Comparison of ENCODE assay signal across 11 mouse cellular contexts in the genomic region with DNA sequence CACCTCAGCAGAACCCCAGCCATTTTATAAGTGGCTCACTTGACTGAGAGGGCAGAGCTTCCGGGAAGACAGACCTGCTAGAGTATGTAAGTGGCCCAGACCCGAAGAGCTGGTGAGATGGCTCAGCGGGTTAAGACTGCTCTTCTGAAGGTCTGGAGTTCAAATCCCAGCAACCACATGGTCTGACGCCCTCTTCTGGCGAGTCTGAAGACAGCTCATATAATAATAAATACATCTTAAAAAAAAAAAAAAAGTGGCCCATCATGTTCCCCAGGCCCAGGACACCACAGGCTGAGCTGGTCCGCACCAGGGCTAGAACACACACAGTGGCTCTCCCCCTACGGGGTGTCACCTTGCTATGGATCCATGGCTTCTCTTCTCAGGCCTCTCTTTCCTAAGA. TPM values are rescaled to one million over a fixed set of nuclear protein-coding genes. Genes with fewer than 3 reads are reported as not detected.
DNase-seq lines count a peak whose midpoint lies in the region; ATAC-seq and TF ChIP-seq lines count a peak whose summit lies in the region.
"Had no signal": no experiment of that assay in that cellular context is flagged by ENCODE, and none has a peak within 500 bp of the region (broad histone marks: within the 10 kb centered on the region; RNA-seq: fewer than 3 reads in every experiment).

No protein-coding gene starts in this region.

- no peak for TF ChIP-seq EP300 in CH12.LX (IDR thresholded peaks at IDR 0.05; ENCODE audit: low read length)

- dilution Hi-C loops in CH12.LX (cut with MboI; ENCODE audit: extremely low pct_ligation_motif_present, extremely low pct_unique_long_range_greater_than_20kb, low sequenced_read_pairs): no loop called here

- ATAC-seq in hindbrain, embryonic 14.5 days (ENCODE audit: low FRiP score): no peak
- no peak for ATAC-seq in lung, embryonic 15.5 days (ENCODE audit: borderline replicate concordance, extremely low read depth, low FRiP score, low TSS enrichment)
- ATAC-seq in G1E (ENCODE audit: extremely low read depth, insufficient number of reproducible peaks, low FRiP score, poor library complexity, severe bottlenecking): no peak
- no peak for ATAC-seq in frontal cortex, adult (ENCODE audit: low TSS enrichment)

- H3K27me3 ChIP-seq in hindbrain, embryonic 10.5 days (ENCODE audit: insufficient read depth, poor library complexity, severe bottlenecking): no peaks in the 10 kb centered on the region
- no peaks in the 10 kb centered on the region for H3K27me3 ChIP-seq in hindbrain, embryonic 14.5 days (ENCODE audit: control insufficient read depth, insufficient read depth, low read length)
- H3K27me3 ChIP-seq in lung, embryonic 15.5 days: no peaks in the 10 kb centered on the region
- H3K27me3 ChIP-seq in CH12.LX (replicated peaks) (no peaks in the 10 kb centered on the region), G1E (ENCODE audit: insufficient read depth, low read length) (no peaks in the 10 kb centered on the region)

- no peak overlapping the region for H3K4me2 ChIP-seq in hindbrain, embryonic 14.5 days (replicated peaks)
- H3K4me2 ChIP-seq in lung, embryonic 15.5 days: no peak overlapping the region
- no peak overlapping the region for H3K4me2 ChIP-seq in CH12.LX (ENCODE audit: insufficient read depth, low read depth, poor library complexity, severe bottlenecking)

- H3K79me2 ChIP-seq in CH12.LX (replicated peaks; ENCODE audit: control insufficient read depth, extremely low read depth, insufficient read depth, poor library complexity, severe bottlenecking): 0 out of 2 replicates have a peak, but pooled peaks cover 2% of the 10 kb centered on the region

- TF ChIP-seq CTCF in CH12.LX (conservative IDR thresholded peaks at IDR 0.05 in 1 of 2, IDR thresholded peaks at IDR 0.05 in 1 of 2; ENCODE audit: low read depth in 2 of 2, low read length in 2 of 2) (peak in 1 of 2 experiments; percentile 24; a peak in 2 of 4 replicates), G1E (IDR thresholded peaks at IDR 0.05; ENCODE audit: low read depth, low read length) (no peak)

- H3K27ac ChIP-seq in hindbrain, embryonic 10.5 days: peak overlapping the region; percentile 62; the same call in 1 of the 2 replicates
- H3K27ac ChIP-seq in hindbrain, embryonic 14.5 days: no peak overlapping the region
- H3K27ac ChIP-seq in lung, embryonic 15.5 days: peak overlapping the region; percentile 30; the same call in 1 of the 2 replicates
- no peak overlapping the region for H3K27ac ChIP-seq in CH12.LX (ENCODE audit: insufficient read depth, low read depth)

- peaks cover 77% of the 10 kb centered on the region for H3K4me1 ChIP-seq in hindbrain, embryonic 10.5 days (replicated peaks)
- peaks cover 23% of the 10 kb centered on the region for H3K4me1 ChIP-seq in hindbrain, embryonic 14.5 days (replicated peaks; ENCODE audit: control insufficient read depth, insufficient read depth, low read length)
- H3K4me1 ChIP-seq in lung, embryonic 15.5 days: peaks cover 58% of the 10 kb centered on the region
- H3K4me1 ChIP-seq in CH12.LX (ENCODE audit: control insufficient read depth in 1 of 2, insufficient read depth in 2 of 2): peaks cover 22 to 46% of the 10 kb centered on the region in 2 experiments
- no peaks in the 10 kb centered on the region for H3K4me1 ChIP-seq in G1E (ENCODE audit: insufficient read depth, low read depth, low read length)

- H3K4me3 ChIP-seq in hindbrain, embryonic 10.5 days: no peak overlapping the region
- H3K4me3 ChIP-seq in hindbrain, embryonic 14.5 days (replicated peaks; ENCODE audit: low read length): no peak overlapping the region
- no peak overlapping the region for H3K4me3 ChIP-seq in lung, embryonic 15.5 days
- H3K4me3 ChIP-seq in CH12.LX (replicated peaks in 1 of 3; ENCODE audit: low read depth in 2 of 3, low read length in 2 of 3, poor library complexity in 1 of 3) (no peak overlapping the region), G1E (ENCODE audit: low read depth, low read length) (peak overlapping the region; percentile 18; the same call in 1 of the 2 replicates)

- in situ Hi-C loops in CH12.LX (cut with MboI; ENCODE audit: low pct_ligation_motif_present, low pct_unique_long_range_greater_than_20kb, low sequenced_read_pairs): loop anchor here (10.0 kb wide), 2 partner anchors 52 to 122 kb away; a partner anchor contains a TSS

- no peak for TF ChIP-seq RAD21 in CH12.LX (IDR thresholded peaks at IDR 0.05; ENCODE audit: low read depth, low read length)

- H3K9me3 ChIP-seq in hindbrain, embryonic 10.5 days: no peaks in the 10 kb centered on the region
- H3K9me3 ChIP-seq in hindbrain, embryonic 14.5 days (ENCODE audit: control insufficient read depth, low read length): no peaks in the 10 kb centered on the region
- no peaks in the 10 kb centered on the region for H3K9me3 ChIP-seq in lung, embryonic 15.5 days
- H3K9me3 ChIP-seq in CH12.LX (replicated peaks; ENCODE audit: low read length): no peaks in the 10 kb centered on the region
- H3K9me3 ChIP-seq in G1E (replicated peaks): peaks cover 97% of the 10 kb centered on the region

- H3K36me3 ChIP-seq in hindbrain, embryonic 10.5 days: peaks cover 61% of the 10 kb centered on the region
- peaks cover 19% of the 10 kb centered on the region; the same call in 1 of the 2 replicates for H3K36me3 ChIP-seq in hindbrain, embryonic 14.5 days (replicated peaks; ENCODE audit: control insufficient read depth, insufficient read depth)
- peaks cover 22% of the 10 kb centered on the region for H3K36me3 ChIP-seq in lung, embryonic 15.5 days
- H3K36me3 ChIP-seq in CH12.LX (replicated peaks in 1 of 2; ENCODE audit: control insufficient read depth in 1 of 2, insufficient read depth in 1 of 2, low read length in 1 of 2): peaks cover 34 to 72% of the 10 kb centered on the region in 2 experiments
- no peaks in the 10 kb centered on the region for H3K36me3 ChIP-seq in G1E (replicated peaks)

- no peak overlapping the region for H3K9ac ChIP-seq in hindbrain, embryonic 14.5 days
- no peak overlapping the region for H3K9ac ChIP-seq in lung, embryonic 15.5 days
- no peak overlapping the region for H3K9ac ChIP-seq in CH12.LX (ENCODE audit: insufficient read depth, low read depth)

- DNase-seq in hindbrain, embryonic 10.5 days (ENCODE audit: low spot score): no peak
- no peak for DNase-seq in hindbrain, embryonic 14.5 days (ENCODE audit: low spot score)
- no peak for DNase-seq in lung, postnatal 36 days
- DNase-seq in CH12.LX (ENCODE audit: extremely low read depth): no peak
- DNase-seq in G1E (ENCODE audit: low spot score): no peak
- no peak for DNase-seq in testis, postnatal 14 days (ENCODE audit: low spot score)
- DNase-seq: gastrocnemius, postnatal 25 days; right cerebral cortex, postnatal 4 days; thymus, postnatal 36 days had no signal

- TF ChIP-seq POLR2A in CH12.LX (IDR thresholded peaks at IDR 0.05; ENCODE audit: low read depth, low read length): no peak

- WGBS in hindbrain, embryonic 10.5 days: 83% methylated on average over 7 of the region's 7 CpGs
- 85% methylated on average over 7 of the region's 7 CpGs for WGBS in hindbrain, embryonic 14.5 days
- WGBS in lung, embryonic 15.5 days: 69% methylated on average over 7 of the region's 7 CpGs

TF ChIP-seq in CH12.LX, 34 proteins besides CTCF, POLR2A, EP300 and RAD21:
- no peak for TF ChIP-seq ETS1 (conservative IDR thresholded peaks at IDR 0.05; ENCODE audit: low read depth, low read length)
- no peak for TF ChIP-seq NELFE (IDR thresholded peaks at IDR 0.05; ENCODE audit: low read depth, low read length)
- no peak for TF ChIP-seq MAZ (IDR thresholded peaks at IDR 0.05; ENCODE audit: low read depth, low read length)
- no peak for TF ChIP-seq E2F4 (IDR thresholded peaks at IDR 0.05; ENCODE audit: insufficient replicate concordance, low read depth, low read length)
- TF ChIP-seq ZNF384 (IDR thresholded peaks at IDR 0.05; ENCODE audit: low read depth, low read length): peak; percentile 53; the same call in 1 of the 2 replicates
- TF ChIP-seq SMC3 (IDR thresholded peaks at IDR 0.05; ENCODE audit: low read depth, low read length): no peak
- TF ChIP-seq ELF1 (IDR thresholded peaks at IDR 0.05; ENCODE audit: low read depth, low read length): no peak
- TF ChIP-seq IRF4 (IDR thresholded peaks at IDR 0.05; ENCODE audit: low read depth, low read length): no peak

RNA-seq across cellular contexts. Expression of a gene that starts 56.5 kb away (rescaled TPM):
- 18.1 and 19.7 TPM in 2 replicates for polyA plus RNA-seq in hindbrain, embryonic 10.5 days (2016; fragmentation: Nextera tagmentation; extraction: Ambion mirVana)
- polyA plus RNA-seq in hindbrain, embryonic 14.5 days (2014; fragmentation: Nextera tagmentation; extraction: Ambion mirVana): 26.0 and 27.4 TPM in 2 replicates
- 28.7 and 30.5 TPM in 2 replicates for polyA plus RNA-seq in lung, embryonic 15.5 days (2015; fragmentation: Nextera tagmentation; extraction: Ambion mirVana)
- total RNA-seq in CH12.LX (2012; rRNA removed) (7.2 and 10.8 TPM in 2 replicates), CH12.LX (2014; rRNA removed) (2.5 and 3.9 TPM in 2 replicates), G1E (2014; fragmentation: Nextera tagmentation) (not detected in 2 replicates), G1E (2017) (not detected in 2 replicates)
- polyA plus RNA-seq in CH12.LX (2012; ENCODE audit: insufficient read length, low read depth) (37.7 and 44.7 TPM in 2 replicates), G1E (2012) (0.09 and 0.10 TPM in 2 replicates)

Comparison
In these comparisons a context has a peak if more than half of its experiments do, and no peak if none do; other contexts are left out.
1. H3K27ac ChIP-seq: peak in hindbrain, embryonic 10.5 days (single experiment) and lung, embryonic 15.5 days (single experiment); none in hindbrain, embryonic 14.5 days (single experiment) and CH12.LX (single experiment).
2. RNA of a gene that starts 56.5 kb away (polyA plus RNA-seq): 37.7 to 44.7 TPM in CH12.LX, 28.7 to 30.5 TPM in lung, embryonic 15.5 days, 26.0 to 27.4 TPM in hindbrain, embryonic 14.5 days and 18.1 to 19.7 TPM in hindbrain, embryonic 10.5 days; 0.09 to 0.10 TPM in G1E; every median in the first group is over 10 times any median in the second.